In the genomic region with DNA sequence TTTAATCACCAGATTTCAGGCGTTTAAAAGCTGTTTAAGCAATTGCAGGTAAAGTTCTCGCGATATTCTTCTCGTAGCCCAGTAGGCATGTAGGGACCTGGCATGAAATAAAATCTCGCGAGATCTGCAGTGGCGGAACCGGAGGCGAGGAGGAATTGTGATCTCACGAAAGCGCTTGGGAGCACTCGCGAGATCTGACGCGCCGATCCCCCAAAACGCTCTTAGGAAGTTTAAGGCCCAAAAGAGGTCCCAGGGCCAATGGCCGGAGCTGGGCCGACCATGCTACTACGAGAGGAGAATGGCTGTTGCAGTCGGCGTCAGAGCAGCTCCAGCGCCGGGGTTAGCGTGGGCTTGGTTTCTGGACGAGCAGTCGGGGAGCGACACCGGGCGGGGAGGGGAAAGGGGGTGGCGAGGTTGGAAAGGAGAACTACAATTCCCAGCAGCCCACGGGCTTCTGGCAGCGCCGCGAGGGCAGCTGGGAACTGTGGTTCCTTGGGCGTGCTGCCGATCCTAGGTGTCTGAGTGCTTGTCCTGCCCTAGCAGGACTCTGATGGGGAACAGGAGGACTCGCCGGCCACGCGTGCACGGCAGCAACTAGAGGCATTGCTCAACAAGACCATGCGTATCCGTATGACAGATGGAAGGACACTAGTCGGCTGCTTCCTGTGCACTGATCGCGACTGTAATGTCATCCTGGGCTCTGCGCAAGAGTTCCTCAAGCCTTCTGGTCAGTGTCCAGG, we compare ENCODE assay signal across 7 mouse cellular contexts. TPM values are rescaled to one million over a fixed set of nuclear protein-coding genes. Genes with fewer than 3 reads are reported as not detected.
DNase-seq lines count a peak whose midpoint lies in the region; ATAC-seq and TF ChIP-seq lines count a peak whose summit lies in the region.

No protein-coding gene starts in this region.

- DNase-seq in adrenal gland, postnatal 14 days = peak; percentile 96
- peak; percentile 98 to 99 for DNase-seq in heart, adult 18-20 months
- DNase-seq in kidney, adult 2 months = peak; percentile 99
- DNase-seq in spleen, adult 2 months (ENCODE audit: low read depth in 1 of 2, low spot score in 2 of 2) = peak; percentile 91 to 99

- H3K4me2 ChIP-seq in embryonic facial prominence, embryonic 12.5 days (replicated peaks) = peak overlapping the region; percentile 64
- H3K4me2 ChIP-seq in limb, embryonic 12.5 days = peak overlapping the region; percentile 84
- H3K4me2 ChIP-seq in midbrain, embryonic 15.5 days = peak overlapping the region; percentile 63

- peak; percentile 74 for ATAC-seq in embryonic facial prominence, embryonic 12.5 days (ENCODE audit: insufficient number of reproducible peaks, insufficient read depth, low FRiP score, low TSS enrichment)
- ATAC-seq in limb, embryonic 12.5 days (ENCODE audit: insufficient number of reproducible peaks, insufficient read depth, low FRiP score, low TSS enrichment, low read depth) = peak; percentile 81
- ATAC-seq in midbrain, embryonic 15.5 days (replicated peaks) = peak; percentile 91

- H3K9me3 ChIP-seq in embryonic facial prominence, embryonic 12.5 days = no peaks in the 10 kb centered on the region
- no peaks in the 10 kb centered on the region for H3K9me3 ChIP-seq in limb, embryonic 12.5 days
- H3K9me3 ChIP-seq in midbrain, embryonic 15.5 days = no peaks in the 10 kb centered on the region

- peak; percentile 62 for TF ChIP-seq POLR2A in kidney, adult 2 months (IDR thresholded peaks at IDR 0.05; ENCODE audit: low read depth, low read length)
- TF ChIP-seq POLR2A in spleen, adult 2 months (IDR thresholded peaks at IDR 0.05; ENCODE audit: low read depth, low read length) = peak; percentile 24; the same call in 1 of the 2 replicates

- peak overlapping the region; percentile 96 for H3K27ac ChIP-seq in embryonic facial prominence, embryonic 12.5 days
- H3K27ac ChIP-seq in kidney, adult 2 months (ENCODE audit: insufficient read depth, low read depth, low read length) = peak overlapping the region; percentile 99
- peak overlapping the region; percentile 93 for H3K27ac ChIP-seq in limb, embryonic 12.5 days
- H3K27ac ChIP-seq in midbrain, embryonic 15.5 days = peak overlapping the region; percentile 97
- H3K27ac ChIP-seq in spleen, adult 2 months (ENCODE audit: insufficient read depth, low read length) = peak overlapping the region; percentile 97

- TF ChIP-seq CTCF in kidney, adult 2 months (conservative IDR thresholded peaks at IDR 0.05; ENCODE audit: insufficient read depth, insufficient read length, low read depth, low read length) = no peak
- no peak for TF ChIP-seq CTCF in spleen, adult 2 months (IDR thresholded peaks at IDR 0.05; ENCODE audit: extremely low read depth, insufficient read depth, insufficient read length, insufficient replicate concordance)

- under 1% methylated on average over 48 of the region's 48 CpGs for WGBS in embryonic facial prominence, embryonic 12.5 days
- under 1% methylated on average over 48 of the region's 48 CpGs for WGBS in kidney, adult 2 months
- 1% methylated on average over 48 of the region's 48 CpGs for WGBS in limb, embryonic 12.5 days
- WGBS in midbrain, embryonic 15.5 days = under 1% methylated on average over 48 of the region's 48 CpGs
- WGBS in spleen, adult 2 months = 1% methylated on average over 48 of the region's 48 CpGs

- peak overlapping the region; percentile 67 for H3K4me3 ChIP-seq in embryonic facial prominence, embryonic 12.5 days
- H3K4me3 ChIP-seq in kidney, adult 2 months (ENCODE audit: insufficient read depth, low read depth, low read length) = peak overlapping the region; percentile 75
- peak overlapping the region; percentile 66 for H3K4me3 ChIP-seq in limb, embryonic 12.5 days (replicated peaks)
- H3K4me3 ChIP-seq in midbrain, embryonic 15.5 days = peak overlapping the region; percentile 64
- H3K4me3 ChIP-seq in spleen, adult 2 months (ENCODE audit: extremely low read depth, insufficient read depth, insufficient read length) = peak overlapping the region; percentile 83

- H3K36me3 ChIP-seq in embryonic facial prominence, embryonic 12.5 days = peaks cover 17% of the 10 kb centered on the region
- H3K36me3 ChIP-seq in kidney, adult 2 months (ENCODE audit: control insufficient read depth, insufficient read depth, low read length) = no peaks in the 10 kb centered on the region
- peaks cover 28% of the 10 kb centered on the region for H3K36me3 ChIP-seq in limb, embryonic 12.5 days
- peaks cover 12% of the 10 kb centered on the region for H3K36me3 ChIP-seq in midbrain, embryonic 15.5 days (replicated peaks)
- H3K36me3 ChIP-seq in spleen, adult 2 months (ENCODE audit: control insufficient read depth, insufficient read depth, low read length) = peaks cover 5% of the 10 kb centered on the region

- peak overlapping the region; percentile 78 for H3K9ac ChIP-seq in embryonic facial prominence, embryonic 12.5 days
- H3K9ac ChIP-seq in limb, embryonic 12.5 days (replicated peaks) = peak overlapping the region; percentile 88
- peak overlapping the region; percentile 73 for H3K9ac ChIP-seq in midbrain, embryonic 15.5 days

- peaks cover 36% of the 10 kb centered on the region for H3K4me1 ChIP-seq in embryonic facial prominence, embryonic 12.5 days
- peaks cover 3% of the 10 kb centered on the region; the same call in 1 of the 2 replicates for H3K4me1 ChIP-seq in kidney, adult 2 months (ENCODE audit: control insufficient read depth, insufficient read depth, low read length)
- H3K4me1 ChIP-seq in limb, embryonic 12.5 days (replicated peaks) = peaks cover 48% of the 10 kb centered on the region
- peaks cover 20% of the 10 kb centered on the region for H3K4me1 ChIP-seq in midbrain, embryonic 15.5 days
- H3K4me1 ChIP-seq in spleen, adult 2 months (ENCODE audit: control insufficient read depth, insufficient read depth, insufficient read length) = peaks cover 4% of the 10 kb centered on the region; the same call in 1 of the 2 replicates

- peaks cover 8% of the 10 kb centered on the region; the same call in 1 of the 2 replicates for H3K27me3 ChIP-seq in embryonic facial prominence, embryonic 12.5 days
- no peaks in the 10 kb centered on the region for H3K27me3 ChIP-seq in kidney, adult 2 months (replicated peaks; ENCODE audit: control insufficient read depth, insufficient read depth, low read length)
- peaks cover 8% of the 10 kb centered on the region for H3K27me3 ChIP-seq in limb, embryonic 12.5 days
- H3K27me3 ChIP-seq in midbrain, embryonic 15.5 days (replicated peaks) = 0 out of 2 replicates have a peak, but pooled peaks cover 6% of the 10 kb centered on the region
- no peaks in the 10 kb centered on the region for H3K27me3 ChIP-seq in spleen, adult 2 months (ENCODE audit: control insufficient read depth, insufficient read depth, low read length)

RNA-seq across cellular contexts. Expression of gene Cyb5d1, which starts 0.4 kb away (rescaled TPM):
- 34.2 and 42.6 TPM in 2 replicates for total RNA-seq in adrenal gland, postnatal 14 days (2021)
- 44.6 and 50.0 TPM in 2 replicates for polyA plus RNA-seq in embryonic facial prominence, embryonic 12.5 days (2016; fragmentation: Nextera tagmentation; extraction: Ambion mirVana)
- total RNA-seq in heart, adult 18-20 months (2021) = 10 to 100 TPM; 30.2 to 32.2 TPM
- 26.6 and 27.9 TPM in 2 replicates for polyA plus RNA-seq in kidney, adult 2 months (2012; rRNA removed)
- 42.5 and 42.6 TPM in 2 replicates for polyA plus RNA-seq in limb, embryonic 12.5 days (2016; fragmentation: Nextera tagmentation; extraction: Ambion mirVana)
- polyA plus RNA-seq in midbrain, embryonic 15.5 days (2015; fragmentation: Nextera tagmentation; extraction: Ambion mirVana) = 32.7 and 33.5 TPM in 2 replicates
- 9.5 and 11.1 TPM in 2 replicates for polyA plus RNA-seq in spleen, adult 2 months (2012; rRNA removed)

RNA-seq across cellular contexts. Expression of gene Naa38, which starts 0.5 kb away (rescaled TPM):
- total RNA-seq in adrenal gland, postnatal 14 days (2021) = 124 and 137 TPM in 2 replicates
- 126 and 129 TPM in 2 replicates for polyA plus RNA-seq in embryonic facial prominence, embryonic 12.5 days (2016; fragmentation: Nextera tagmentation; extraction: Ambion mirVana)
- 100 to 1,000 TPM; 112 to 118 TPM for total RNA-seq in heart, adult 18-20 months (2021)
- 251 and 317 TPM in 2 replicates for polyA plus RNA-seq in kidney, adult 2 months (2012; rRNA removed)
- 126 and 136 TPM in 2 replicates for polyA plus RNA-seq in limb, embryonic 12.5 days (2016; fragmentation: Nextera tagmentation; extraction: Ambion mirVana)
- 96.8 and 101 TPM in 2 replicates for polyA plus RNA-seq in midbrain, embryonic 15.5 days (2015; fragmentation: Nextera tagmentation; extraction: Ambion mirVana)
- polyA plus RNA-seq in spleen, adult 2 months (2012; rRNA removed) = 82.3 and 105 TPM in 2 replicates

RNA-seq across cellular contexts. Expression of gene Tmem88, which starts 2.2 kb away (rescaled TPM):
- 29.5 and 30.2 TPM in 2 replicates for total RNA-seq in adrenal gland, postnatal 14 days (2021)
- polyA plus RNA-seq in embryonic facial prominence, embryonic 12.5 days (2016; fragmentation: Nextera tagmentation; extraction: Ambion mirVana) = 18.1 and 21.3 TPM in 2 replicates
- 10 to 100 TPM; 10.3 to 14.3 TPM for total RNA-seq in heart, adult 18-20 months (2021)
- polyA plus RNA-seq in kidney, adult 2 months (2012; rRNA removed) = 25.4 and 25.8 TPM in 2 replicates
- polyA plus RNA-seq in limb, embryonic 12.5 days (2016; fragmentation: Nextera tagmentation; extraction: Ambion mirVana) = 24.2 and 25.4 TPM in 2 replicates
- 6.5 and 7.0 TPM in 2 replicates for polyA plus RNA-seq in midbrain, embryonic 15.5 days (2015; fragmentation: Nextera tagmentation; extraction: Ambion mirVana)
- polyA plus RNA-seq in spleen, adult 2 months (2012; rRNA removed) = 14.3 and 20.5 TPM in 2 replicates

RNA-seq across cellular contexts. Expression of gene Kdm6b, which starts 17.7 kb away (rescaled TPM):
- total RNA-seq in adrenal gland, postnatal 14 days (2021) = 53.7 and 61.3 TPM in 2 replicates
- polyA plus RNA-seq in embryonic facial prominence, embryonic 12.5 days (2016; fragmentation: Nextera tagmentation; extraction: Ambion mirVana) = 42.3 and 43.4 TPM in 2 replicates
- 10 to 100 TPM; 15.8 to 18.0 TPM for total RNA-seq in heart, adult 18-20 months (2021)
- polyA plus RNA-seq in kidney, adult 2 months (2012; rRNA removed) = 8.8 and 10.5 TPM in 2 replicates
- 45.4 and 49.1 TPM in 2 replicates for polyA plus RNA-seq in limb, embryonic 12.5 days (2016; fragmentation: Nextera tagmentation; extraction: Ambion mirVana)
- 41.3 and 45.3 TPM in 2 replicates for polyA plus RNA-seq in midbrain, embryonic 15.5 days (2015; fragmentation: Nextera tagmentation; extraction: Ambion mirVana)
- polyA plus RNA-seq in spleen, adult 2 months (2012; rRNA removed) = 15.8 and 17.0 TPM in 2 replicates

RNA-seq across cellular contexts. Expression of gene Chd3, which starts 26.6 kb away (rescaled TPM):
- 109 and 118 TPM in 2 replicates for total RNA-seq in adrenal gland, postnatal 14 days (2021)
- 130 and 135 TPM in 2 replicates for polyA plus RNA-seq in embryonic facial prominence, embryonic 12.5 days (2016; fragmentation: Nextera tagmentation; extraction: Ambion mirVana)
- 10 to 100 TPM; 16.2 to 26.3 TPM for total RNA-seq in heart, adult 18-20 months (2021)
- polyA plus RNA-seq in kidney, adult 2 months (2012; rRNA removed) = 168 and 175 TPM in 2 replicates
- polyA plus RNA-seq in limb, embryonic 12.5 days (2016; fragmentation: Nextera tagmentation; extraction: Ambion mirVana) = 121 and 124 TPM in 2 replicates
- 98.2 and 102 TPM in 2 replicates for polyA plus RNA-seq in midbrain, embryonic 15.5 days (2015; fragmentation: Nextera tagmentation; extraction: Ambion mirVana)
- 146 and 160 TPM in 2 replicates for polyA plus RNA-seq in spleen, adult 2 months (2012; rRNA removed)

Comparison
In these comparisons a context has a peak if more than half of its experiments do, and no peak if none do; other contexts are left out.
1. Peak in every context shown above with its lines: DNase-seq, ATAC-seq, H3K4me3 ChIP-seq and H3K27ac ChIP-seq.